ENCODE assay signal across 9 mouse cellular contexts in the genomic region with DNA sequence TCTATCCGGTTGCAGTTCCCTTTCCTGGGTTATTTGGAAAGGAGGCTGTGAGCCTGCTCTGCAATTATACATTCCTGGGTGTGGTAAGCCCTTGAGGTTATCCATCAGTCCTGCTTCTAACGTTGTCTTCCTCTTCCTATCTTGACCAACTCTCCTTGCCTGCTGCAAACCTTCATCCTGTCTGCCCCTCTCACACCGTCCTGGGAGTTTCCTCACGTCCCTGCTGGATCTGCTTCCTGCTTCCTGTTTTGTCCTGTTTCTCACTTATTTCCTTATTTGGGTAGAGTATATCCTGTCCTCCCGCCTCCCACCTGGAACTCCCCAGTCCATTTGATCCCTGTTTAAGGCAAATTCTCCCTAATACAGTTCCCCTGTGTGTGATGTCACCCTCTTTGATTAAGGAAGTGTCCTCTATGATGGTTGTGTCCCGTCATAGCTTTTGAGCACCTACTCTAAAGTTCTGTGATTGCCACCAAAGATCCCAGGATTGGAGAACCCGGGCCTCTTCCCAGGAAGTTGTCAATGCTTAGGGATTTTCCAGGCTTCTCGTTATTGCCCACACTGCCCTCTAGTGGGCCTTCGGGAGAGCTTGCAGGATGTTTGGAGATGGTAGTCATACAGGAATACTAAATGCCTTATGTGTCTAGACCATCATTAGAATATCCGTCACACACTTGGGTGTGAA. TPM values are rescaled to one million over a fixed set of nuclear protein-coding genes. Genes with fewer than 3 reads are reported as not detected.
DNase-seq lines count a peak whose midpoint lies in the region; ATAC-seq and TF ChIP-seq lines count a peak whose summit lies in the region.
"Had no signal": no experiment of that assay in that cellular context is flagged by ENCODE, and none has a peak within 500 bp of the region (broad histone marks: within the 10 kb centered on the region; RNA-seq: fewer than 3 reads in every experiment).

No protein-coding gene starts in this region.

- H3K9me3 ChIP-seq in forebrain, embryonic 14.5 days (replicated peaks; ENCODE audit: control insufficient read depth, low read length), result no peaks in the 10 kb centered on the region
- H3K9me3 ChIP-seq in forebrain, embryonic 12.5 days, result no peaks in the 10 kb centered on the region
- H3K9me3 ChIP-seq in ES-Bruce4 (replicated peaks; ENCODE audit: control insufficient read depth, insufficient read depth, low read length, poor library complexity, severe bottlenecking), result no peaks in the 10 kb centered on the region
- H3K9me3 ChIP-seq in stomach, postnatal 0 days (ENCODE audit: control insufficient read depth, low read length), result no peaks in the 10 kb centered on the region
- H3K9me3 ChIP-seq: limb, embryonic 13.5 days had no signal

- H3K9ac ChIP-seq in forebrain, embryonic 14.5 days (ENCODE audit: low read length), result no peak overlapping the region
- no peak overlapping the region for H3K9ac ChIP-seq in forebrain, embryonic 12.5 days
- H3K9ac ChIP-seq in ES-Bruce4 (ENCODE audit: low read depth, poor library complexity, severe bottlenecking), result no peak overlapping the region
- H3K9ac ChIP-seq in stomach, postnatal 0 days (ENCODE audit: low read length), result no peak overlapping the region
- H3K9ac ChIP-seq: limb, embryonic 13.5 days had no signal

- no peak overlapping the region for H3K4me3 ChIP-seq in forebrain, embryonic 14.5 days (ENCODE audit: low read depth, low read length)
- no peak overlapping the region for H3K4me3 ChIP-seq in forebrain, embryonic 12.5 days (replicated peaks)
- H3K4me3 ChIP-seq in ES-Bruce4 (ENCODE audit: low read depth, low read length), result no peak overlapping the region
- H3K4me3 ChIP-seq in stomach, postnatal 0 days (ENCODE audit: low read depth, low read length), result no peak overlapping the region
- H3K4me3 ChIP-seq: limb, embryonic 13.5 days had no signal

- no peak for ATAC-seq in forebrain, embryonic 14.5 days
- no peak for ATAC-seq in forebrain, embryonic 12.5 days (ENCODE audit: low FRiP score)
- peak; percentile 72 for ATAC-seq in stomach, postnatal 0 days (ENCODE audit: low FRiP score, low TSS enrichment)

- 66% methylated on average over 10 of the region's 10 CpGs for WGBS in forebrain, embryonic 14.5 days
- WGBS in forebrain, embryonic 12.5 days, result 71% methylated on average over 10 of the region's 10 CpGs
- 41% methylated on average over 10 of the region's 10 CpGs for WGBS in stomach, postnatal 0 days

- no peak overlapping the region for H3K27ac ChIP-seq in forebrain, embryonic 14.5 days (ENCODE audit: low read depth, low read length)
- H3K27ac ChIP-seq in forebrain, embryonic 12.5 days, result no peak overlapping the region
- no peak overlapping the region for H3K27ac ChIP-seq in ES-Bruce4 (ENCODE audit: insufficient read depth, low read length)
- H3K27ac ChIP-seq in stomach, postnatal 0 days (replicated peaks), result 0 out of 2 replicates have a peak overlapping the region, but pooled peaks have one; percentile 5
- H3K27ac ChIP-seq: limb, embryonic 13.5 days had no signal

- TF ChIP-seq POLR2A in ES-Bruce4 (IDR thresholded peaks at IDR 0.05; ENCODE audit: insufficient read depth, low read length), result no peak

- TF ChIP-seq EP300 in ES-Bruce4 (IDR thresholded peaks at IDR 0.05; ENCODE audit: insufficient read depth, low read depth, low read length), result no peak
- TF ChIP-seq EP300 in stomach, postnatal 0 days (optimal IDR thresholded peaks at IDR 0.05), result peak; percentile 62

- peak; percentile 49 for TF ChIP-seq CTCF in ES-Bruce4 (IDR thresholded peaks at IDR 0.05; ENCODE audit: low read depth, low read length)
- peak; percentile 92 for TF ChIP-seq CTCF in stomach, postnatal 0 days (IDR thresholded peaks at IDR 0.05; ENCODE audit: low read depth)

- no peaks in the 10 kb centered on the region for H3K4me1 ChIP-seq in forebrain, embryonic 14.5 days (ENCODE audit: control insufficient read depth, insufficient read depth, low read length)
- H3K4me1 ChIP-seq in forebrain, embryonic 12.5 days, result no peaks in the 10 kb centered on the region
- no peaks in the 10 kb centered on the region for H3K4me1 ChIP-seq in ES-Bruce4 (ENCODE audit: control insufficient read depth, insufficient read depth, low read length)
- no peaks in the 10 kb centered on the region for H3K4me1 ChIP-seq in stomach, postnatal 0 days (replicated peaks; ENCODE audit: control insufficient read depth, insufficient read depth)
- H3K4me1 ChIP-seq: limb, embryonic 13.5 days had no signal

- H3K4me2 ChIP-seq in forebrain, embryonic 14.5 days (ENCODE audit: low read length), result no peak overlapping the region
- no peak overlapping the region for H3K4me2 ChIP-seq in forebrain, embryonic 12.5 days
- H3K4me2 ChIP-seq in stomach, postnatal 0 days (replicated peaks; ENCODE audit: low read depth), result no peak overlapping the region
- H3K4me2 ChIP-seq: limb, embryonic 13.5 days had no signal

- H3K36me3 ChIP-seq in forebrain, embryonic 14.5 days (ENCODE audit: control insufficient read depth, insufficient read depth, low read length), result peaks cover 68% of the 10 kb centered on the region
- H3K36me3 ChIP-seq in forebrain, embryonic 12.5 days (replicated peaks), result peaks cover 90% of the 10 kb centered on the region
- H3K36me3 ChIP-seq in ES-Bruce4 (ENCODE audit: control insufficient read depth, insufficient read depth, low read length, poor library complexity, severe bottlenecking), result peaks cover 65% of the 10 kb centered on the region
- peaks cover 6% of the 10 kb centered on the region for H3K36me3 ChIP-seq in stomach, postnatal 0 days (ENCODE audit: control insufficient read depth, insufficient read depth, low read length)

- H3K27me3 ChIP-seq in forebrain, embryonic 14.5 days (replicated peaks; ENCODE audit: control insufficient read depth, insufficient read depth, low read length), result no peaks in the 10 kb centered on the region
- H3K27me3 ChIP-seq in forebrain, embryonic 12.5 days, result no peaks in the 10 kb centered on the region
- H3K27me3 ChIP-seq in ES-Bruce4 (ENCODE audit: control insufficient read depth, insufficient read depth, low read length, poor library complexity, severe bottlenecking), result no peaks in the 10 kb centered on the region
- H3K27me3 ChIP-seq in stomach, postnatal 0 days (ENCODE audit: control insufficient read depth, insufficient read depth, low read length), result no peaks in the 10 kb centered on the region
- H3K27me3 ChIP-seq: limb, embryonic 13.5 days had no signal

- peak; percentile 82 for DNase-seq in forebrain, embryonic 14.5 days (ENCODE audit: low spot score)
- peak; percentile 40 for DNase-seq in cerebellum, adult 8-10 months
- DNase-seq in heart, adult 9 months (ENCODE audit: low spot score in 2 of 2), result peak; percentile 73 to 75
- peak; percentile 75 to 82 for DNase-seq in kidney, postnatal 36 days
- peak; percentile 72 for DNase-seq in lung, postnatal 25 days (ENCODE audit: low spot score)
- DNase-seq in stomach, postnatal 0 days (ENCODE audit: low spot score), result peak; percentile 57

RNA-seq across cellular contexts. Expression of a gene that starts 12.5 kb away (rescaled TPM):
- 6.9 and 7.3 TPM in 2 replicates for polyA plus RNA-seq in forebrain, embryonic 14.5 days (2014; fragmentation: Nextera tagmentation; extraction: Ambion mirVana)
- polyA plus RNA-seq in forebrain, embryonic 12.5 days (2016; fragmentation: Nextera tagmentation; extraction: Ambion mirVana), result 26.4 and 28.1 TPM in 2 replicates
- 24.9 and 35.6 TPM in 2 replicates for polyA plus RNA-seq in ES-Bruce4 (2011; ENCODE audit: insufficient read depth, insufficient read length, low read depth, missing spikeins)
- polyA plus RNA-seq in stomach, postnatal 0 days (2015; fragmentation: Nextera tagmentation; extraction: Ambion mirVana), result 3.5 and 5.2 TPM in 2 replicates

RNA-seq across cellular contexts. Expression of a gene that starts 12.6 kb away (rescaled TPM):
- 10.0 and 10.4 TPM in 2 replicates for polyA plus RNA-seq in forebrain, embryonic 14.5 days (2014; fragmentation: Nextera tagmentation; extraction: Ambion mirVana)
- 11.9 and 15.3 TPM in 2 replicates for polyA plus RNA-seq in forebrain, embryonic 12.5 days (2016; fragmentation: Nextera tagmentation; extraction: Ambion mirVana)
- polyA plus RNA-seq in ES-Bruce4 (2011; ENCODE audit: insufficient read depth, insufficient read length, low read depth, missing spikeins), result 9.5 and 12.0 TPM in 2 replicates
- 8.9 and 11.7 TPM in 2 replicates for polyA plus RNA-seq in stomach, postnatal 0 days (2015; fragmentation: Nextera tagmentation; extraction: Ambion mirVana)

RNA-seq across cellular contexts. Expression of a gene that starts 22.3 kb away (rescaled TPM):
- polyA plus RNA-seq in forebrain, embryonic 14.5 days (2014; fragmentation: Nextera tagmentation; extraction: Ambion mirVana), result 1.6 and 1.8 TPM in 2 replicates
- 3.5 and 3.7 TPM in 2 replicates for polyA plus RNA-seq in forebrain, embryonic 12.5 days (2016; fragmentation: Nextera tagmentation; extraction: Ambion mirVana)
- 2.0 and 2.7 TPM in 2 replicates for polyA plus RNA-seq in ES-Bruce4 (2011; ENCODE audit: insufficient read depth, insufficient read length, low read depth, missing spikeins)
- polyA plus RNA-seq in stomach, postnatal 0 days (2015; fragmentation: Nextera tagmentation; extraction: Ambion mirVana), result 5.0 and 5.7 TPM in 2 replicates

RNA-seq across cellular contexts. Expression of a gene that starts 38.9 kb away (rescaled TPM):
- polyA plus RNA-seq in forebrain, embryonic 14.5 days (2014; fragmentation: Nextera tagmentation; extraction: Ambion mirVana), result not detected in 2 replicates
- polyA plus RNA-seq in forebrain, embryonic 12.5 days (2016; fragmentation: Nextera tagmentation; extraction: Ambion mirVana), result not detected in 2 replicates
- polyA plus RNA-seq in ES-Bruce4 (2011; ENCODE audit: insufficient read depth, insufficient read length, low read depth, missing spikeins), result not detected in 2 replicates
- not detected in 2 replicates for polyA plus RNA-seq in stomach, postnatal 0 days (2015; fragmentation: Nextera tagmentation; extraction: Ambion mirVana)
- polyA plus RNA-seq: limb, embryonic 13.5 days had no signal

RNA-seq across cellular contexts. Expression of a gene that starts 49.4 kb away (rescaled TPM):
- polyA plus RNA-seq in forebrain, embryonic 14.5 days (2014; fragmentation: Nextera tagmentation; extraction: Ambion mirVana), result 6.0 and 8.4 TPM in 2 replicates
- polyA plus RNA-seq in forebrain, embryonic 12.5 days (2016; fragmentation: Nextera tagmentation; extraction: Ambion mirVana), result 9.7 and 11.5 TPM in 2 replicates
- 8.3 and 10.0 TPM in 2 replicates for polyA plus RNA-seq in ES-Bruce4 (2011; ENCODE audit: insufficient read depth, insufficient read length, low read depth, missing spikeins)
- 2.9 and 3.2 TPM in 2 replicates for polyA plus RNA-seq in stomach, postnatal 0 days (2015; fragmentation: Nextera tagmentation; extraction: Ambion mirVana)
